Mouse (Mus musculus): ENCODE measurements around the gene Rtl3. TPM values are rescaled to one million over a fixed set of nuclear protein-coding genes. Genes with fewer than 3 reads are reported as not detected.
A peak's percentile ranks its signal among the peaks of the same experiment; 100 is the strongest.

Gene Rtl3
- total RNA-seq (2021): not detected
- long read RNA-seq, experiment 1: 0 reads
- long read RNA-seq, experiment 2: 0 reads

DNA sequence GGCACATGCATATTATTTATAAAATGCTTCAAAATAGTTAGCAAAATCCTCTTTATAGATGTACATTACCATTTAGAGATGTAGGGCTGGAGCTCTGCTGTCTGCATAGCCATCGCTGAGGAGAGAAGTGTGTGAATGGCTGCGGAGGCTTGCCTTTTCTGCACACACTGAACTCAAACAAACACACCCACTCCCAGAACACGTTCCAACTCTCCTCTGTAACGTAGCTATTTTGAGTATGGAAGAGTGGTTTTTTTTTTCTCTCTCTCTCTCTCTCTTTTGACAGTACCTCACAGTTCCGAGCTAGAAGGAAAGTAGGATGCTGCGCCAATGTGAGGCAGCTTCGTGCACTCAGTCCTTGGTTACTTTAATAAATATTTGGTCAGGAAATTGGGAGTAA is at the start of gene Rtl3:
Gene Rtl3, minus strand, starts transcription at position 236 of the 400 bp plus-strand sequence.
- Histone ChIP-seq H3K4me3 (no peak within 1 kb of the TSS), H3K27ac (no peak within 1 kb of the TSS)
- no peak for TF ChIP-seq CTCF (IDR thresholded peaks at IDR 0.05)
- DNase-seq (ENCODE audit: extremely low spot score in 1 of 2, low spot score in 2 of 2): peak; percentile 11 to 12
- intact Hi-C loops (cut with DNase I): no loop called here

DNA sequence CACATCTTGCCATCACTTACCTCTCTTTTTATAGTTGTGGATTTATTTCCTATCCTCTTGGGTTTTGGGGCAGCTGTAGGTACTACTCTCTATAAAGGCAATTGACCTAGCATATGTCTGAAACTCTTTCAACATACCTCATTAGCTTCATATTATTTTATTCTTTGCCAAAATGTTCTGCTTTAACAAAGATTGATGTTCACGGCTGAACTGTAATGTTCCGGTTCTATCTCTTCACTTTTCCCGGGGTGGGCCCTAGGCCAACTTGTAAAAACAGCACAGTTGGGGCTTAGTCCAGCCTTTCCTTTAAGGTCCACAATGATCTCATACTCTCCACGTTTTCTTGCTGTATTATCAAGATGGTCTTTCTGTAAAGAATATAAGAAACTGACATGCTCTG is 31.9 kb upstream of the Rtl3 start:
- intact Hi-C loops (cut with DNase I): no loop called here
- Histone ChIP-seq H3K4me3 (no peak overlapping the region), H3K27ac (no peak overlapping the region)
- no peak for DNase-seq (ENCODE audit: extremely low spot score in 1 of 2, low spot score in 2 of 2)
- no peak for TF ChIP-seq CTCF (IDR thresholded peaks at IDR 0.05)

DNA sequence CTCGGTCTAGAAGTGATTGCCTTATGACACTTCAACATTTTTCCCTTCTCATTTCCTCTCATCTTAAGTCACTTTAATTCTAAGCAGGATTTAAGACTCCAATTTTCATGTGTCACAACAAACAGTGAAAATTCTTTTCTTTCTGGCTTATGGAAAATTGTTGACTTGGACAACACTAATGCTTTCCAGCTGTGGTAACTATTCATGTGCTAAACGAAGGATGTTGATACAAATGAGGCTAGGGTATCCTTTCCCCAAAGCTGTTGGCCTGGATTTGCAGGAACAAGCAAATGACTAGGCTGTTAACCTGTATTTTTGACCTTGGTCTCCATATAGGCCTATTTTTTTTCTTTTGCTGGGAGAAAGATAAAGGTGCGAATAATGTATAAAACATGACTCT is 31.4 kb upstream of the Rtl3 start:
- no peak for DNase-seq (ENCODE audit: extremely low spot score in 1 of 2, low spot score in 2 of 2)
- no peak overlapping the region for H3K4me3 ChIP-seq
- no peak overlapping the region for H3K27ac ChIP-seq
- no peak for TF ChIP-seq CTCF (IDR thresholded peaks at IDR 0.05)
- intact Hi-C loops (cut with DNase I): no loop called here

DNA sequence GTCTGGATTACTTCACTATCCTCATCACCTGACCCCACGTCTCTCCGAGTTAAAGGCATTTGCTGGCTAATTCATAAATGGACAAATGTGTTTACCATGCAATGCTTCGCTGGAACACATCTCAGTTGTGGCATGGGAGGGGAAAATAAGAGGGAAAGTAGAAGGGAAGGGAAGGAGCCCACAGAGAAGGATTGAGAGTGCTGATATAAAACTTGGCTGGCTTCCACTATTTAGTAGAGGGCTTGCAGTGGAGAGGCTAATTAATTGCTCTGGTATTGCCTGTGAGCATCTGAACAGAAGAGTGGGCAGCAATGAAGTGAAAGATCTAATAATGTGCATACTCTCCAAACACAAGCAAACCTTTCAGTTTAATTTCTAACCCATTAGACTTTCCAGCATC is 31.0 kb upstream of the Rtl3 start:
- intact Hi-C loops (cut with DNase I): no loop called here

DNA sequence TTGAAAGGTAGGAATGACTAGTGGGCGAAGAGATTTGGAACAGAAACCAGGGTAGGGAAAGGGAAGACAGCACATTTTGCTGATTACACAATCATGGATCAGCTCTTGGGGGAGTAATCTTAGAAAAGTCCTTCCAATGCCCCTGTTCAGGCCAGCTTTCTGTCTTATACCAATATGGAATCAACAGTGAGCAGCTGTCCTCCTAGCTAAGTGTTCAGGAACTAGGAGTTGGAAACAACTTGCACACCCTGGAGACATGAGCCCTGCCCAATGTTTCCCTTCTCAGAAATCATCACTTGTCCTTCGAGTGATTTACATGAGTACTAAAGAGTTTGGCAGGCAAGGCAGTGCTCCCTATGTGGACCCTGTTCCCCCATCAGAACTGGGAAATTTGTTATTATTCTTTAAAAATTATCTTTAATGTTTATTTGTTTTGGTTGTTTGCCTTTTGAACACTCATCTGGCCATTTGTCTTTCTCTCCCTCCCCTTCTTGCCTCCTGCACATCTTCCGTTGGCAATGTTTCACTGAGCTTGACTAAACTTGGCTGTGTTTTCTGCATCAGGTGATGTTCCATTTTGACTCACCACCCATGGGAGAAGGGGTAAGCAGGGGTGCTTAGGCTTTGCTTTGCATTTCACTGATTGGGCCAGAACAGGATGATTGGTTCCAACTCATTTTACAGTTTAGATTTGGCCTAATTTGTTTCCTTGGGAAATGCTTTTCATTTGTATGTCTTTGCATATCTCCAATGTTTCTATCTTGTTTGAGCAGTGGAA is 13.3 kb upstream of the Rtl3 start:
- no peak overlapping the region for H3K27ac ChIP-seq
- no peak overlapping the region for H3K4me3 ChIP-seq
- TF ChIP-seq CTCF (IDR thresholded peaks at IDR 0.05): no peak
- intact Hi-C loops (cut with DNase I): no loop called here
- no peak for DNase-seq (ENCODE audit: extremely low spot score in 1 of 2, low spot score in 2 of 2)

More for the DNA sequence above, 31.0 kb upstream of the Rtl3 start:
- Histone ChIP-seq H3K4me3 (no peak overlapping the region), H3K27ac (no peak overlapping the region)
- no peak for TF ChIP-seq CTCF (IDR thresholded peaks at IDR 0.05)
- DNase-seq (ENCODE audit: extremely low spot score in 1 of 2, low spot score in 2 of 2): no peak

DNA sequence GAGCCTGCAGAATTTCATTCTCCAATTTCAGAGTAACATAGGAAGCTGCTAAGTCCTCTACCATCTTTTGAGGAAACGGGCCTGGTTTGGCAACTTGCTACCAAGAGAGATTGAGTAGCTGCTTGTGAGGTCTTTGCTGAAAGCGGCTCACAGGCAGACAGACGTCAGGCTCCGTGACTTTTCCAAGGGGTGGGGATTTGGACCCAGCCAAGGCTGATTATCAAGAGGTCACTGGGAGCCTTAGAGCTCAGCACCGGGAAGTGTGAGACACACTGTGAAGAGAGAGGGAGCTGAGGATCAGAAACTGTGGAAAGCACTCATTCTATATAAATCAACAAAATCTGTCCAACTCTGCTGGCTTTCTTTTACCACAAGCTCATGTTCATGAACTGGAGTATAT is 853 bp downstream of the Rtl3 start:
- no peak for DNase-seq (ENCODE audit: extremely low spot score in 1 of 2, low spot score in 2 of 2)
- H3K27ac ChIP-seq: no peak overlapping the region
- intact Hi-C loops (cut with DNase I): no loop called here
- TF ChIP-seq CTCF (IDR thresholded peaks at IDR 0.05): no peak
- no peak overlapping the region for H3K4me3 ChIP-seq

DNA sequence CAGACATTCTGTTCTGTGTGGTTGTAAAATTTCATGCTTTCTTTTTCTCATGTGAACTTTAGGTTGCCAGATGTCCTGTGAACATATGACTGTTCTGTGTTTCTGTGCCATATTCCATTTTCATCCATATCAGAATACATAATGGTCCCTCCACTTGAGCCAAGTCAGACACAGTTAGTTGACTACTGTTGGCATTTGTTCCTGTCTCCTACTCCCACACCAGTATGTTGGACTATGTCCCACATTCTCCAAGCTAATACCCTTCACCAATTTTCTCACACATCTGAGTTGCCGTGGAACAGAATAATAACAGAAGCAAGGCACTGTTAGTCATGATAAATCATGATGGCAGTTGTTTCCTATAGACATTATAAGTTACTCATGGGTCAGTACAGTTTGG is 9.9 kb downstream of the Rtl3 start:
- H3K4me3 ChIP-seq: no peak overlapping the region
- intact Hi-C loops (cut with DNase I): no loop called here
- no peak for DNase-seq (ENCODE audit: extremely low spot score in 1 of 2, low spot score in 2 of 2)
- H3K27ac ChIP-seq: no peak overlapping the region
- TF ChIP-seq CTCF (IDR thresholded peaks at IDR 0.05): no peak

DNA sequence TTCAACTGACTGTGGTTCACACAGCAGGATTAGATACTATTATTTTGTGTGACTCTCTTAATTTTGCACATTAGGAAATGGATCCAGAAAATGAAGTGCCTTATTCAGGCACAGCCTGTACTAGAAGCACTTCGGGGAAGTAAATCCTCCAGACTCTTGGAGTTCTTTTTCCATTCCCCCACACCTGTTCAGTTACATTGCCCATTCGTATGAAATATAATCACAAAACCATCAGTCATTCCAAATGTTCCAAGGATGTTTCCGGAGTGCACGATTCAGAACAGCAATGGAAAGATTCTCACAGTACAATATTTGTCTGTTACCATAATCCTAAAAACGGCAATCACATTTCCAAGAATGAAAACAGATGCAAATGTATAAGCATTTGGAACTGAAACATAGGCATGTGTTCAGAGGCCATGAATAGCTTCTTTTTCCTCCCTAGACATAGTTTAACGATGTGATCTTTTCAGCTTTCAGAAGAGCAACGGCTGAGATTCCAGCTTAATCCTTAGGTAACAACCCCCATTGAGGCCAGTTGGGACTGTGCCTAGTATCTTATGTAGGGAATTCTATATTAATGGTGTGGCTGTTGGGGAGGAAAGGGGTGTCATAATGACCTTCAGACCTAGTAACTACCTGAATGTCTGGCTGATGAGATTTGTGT is 30.8 kb downstream of the Rtl3 start:
- TF ChIP-seq CTCF (IDR thresholded peaks at IDR 0.05): no peak
- intact Hi-C loops (cut with DNase I): no loop called here
- Histone ChIP-seq H3K4me3 (no peak overlapping the region), H3K27ac (no peak overlapping the region)
- no peak for DNase-seq (ENCODE audit: extremely low spot score in 1 of 2, low spot score in 2 of 2)

DNA sequence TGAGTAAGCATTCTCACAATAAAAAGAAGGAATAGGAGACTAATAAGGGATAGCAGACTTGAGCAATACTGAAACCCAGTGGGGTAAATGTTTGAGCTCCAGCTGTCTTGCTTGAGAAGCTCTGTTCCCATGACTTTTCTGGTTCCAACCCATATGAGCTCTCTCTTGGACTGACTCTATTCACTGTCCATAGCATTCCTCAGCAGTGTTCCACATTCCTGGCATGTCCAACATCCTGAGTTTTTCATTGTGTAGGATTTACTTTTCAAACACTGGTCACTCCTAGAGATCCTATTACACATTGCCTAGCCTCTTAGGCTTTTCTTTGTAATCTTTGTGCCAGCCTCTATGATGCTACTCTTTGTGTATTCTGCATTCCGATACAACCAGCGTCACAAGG is 36.1 kb downstream of the Rtl3 start:
- no peak overlapping the region for H3K27ac ChIP-seq
- H3K4me3 ChIP-seq: no peak overlapping the region
- no peak for DNase-seq (ENCODE audit: extremely low spot score in 1 of 2, low spot score in 2 of 2)
- intact Hi-C loops (cut with DNase I): no loop called here
- TF ChIP-seq CTCF (IDR thresholded peaks at IDR 0.05): no peak

DNA sequence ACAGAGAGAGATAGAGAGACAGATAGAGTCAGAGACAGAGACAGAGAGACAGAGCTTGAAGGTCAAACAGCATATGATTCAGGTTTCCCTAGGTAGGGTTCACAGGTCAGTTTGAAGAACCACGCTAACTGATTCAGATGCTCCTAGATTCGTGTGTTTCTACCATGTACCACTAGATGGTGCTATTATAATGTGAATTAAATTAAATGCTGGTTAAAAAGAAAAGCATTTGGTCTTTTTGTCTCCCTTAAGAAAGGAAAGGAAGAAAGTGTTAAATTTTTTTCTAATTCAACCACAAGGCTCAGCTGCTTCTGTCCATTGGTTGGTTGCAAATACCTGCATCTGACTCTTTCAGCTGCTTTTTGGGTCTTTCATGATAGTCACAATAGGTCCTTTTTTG is 45.8 kb downstream of the Rtl3 start:
- intact Hi-C loops (cut with DNase I): loop anchor here (2.0 to 5.0 kb wide), 3 partner anchors 220 to 682 kb away; no protein-coding TSS in a partner anchor
- no peak for DNase-seq (ENCODE audit: extremely low spot score in 1 of 2, low spot score in 2 of 2)
- Histone ChIP-seq H3K4me3 (no peak overlapping the region), H3K27ac (no peak overlapping the region)
- peak; percentile 60 for TF ChIP-seq CTCF (IDR thresholded peaks at IDR 0.05)

Other genes with a start within 250 kb of the Rtl3 start
- gene Cysltr1, start 237.0 kb downstream of the Rtl3 start, total RNA-seq (2021): under 1 TPM; 0.21 to 0.25 TPM
- gene Lpar4, start 80.0 kb upstream of the Rtl3 start, total RNA-seq (2021): 1 to 10 TPM in 1 of 2 experiments, under 1 TPM in 1; 0.79 to 1.2 TPM
- not detected for gene P2ry10, start 247.8 kb upstream of the Rtl3 start, total RNA-seq (2021)